Mouse (Mus musculus) retina, adult 2 months (tissue): ENCODE measurements around the gene Clmn.
A peak's percentile ranks its signal among the peaks of the same experiment; 100 is the strongest.
"Not testable (repeated sequence)": the region's sequence is repeated elsewhere in the genome, so short reads cannot be mapped to it uniquely, and the experiment has no call there.

ENCODE experiments used
- DNase-seq: peaks from one replicate; pipeline ENCODE4 v3.0.0-alpha.2; 2012; ENCODE audit warnings: low read depth, low spot score

The Clmn gene

DNA sequence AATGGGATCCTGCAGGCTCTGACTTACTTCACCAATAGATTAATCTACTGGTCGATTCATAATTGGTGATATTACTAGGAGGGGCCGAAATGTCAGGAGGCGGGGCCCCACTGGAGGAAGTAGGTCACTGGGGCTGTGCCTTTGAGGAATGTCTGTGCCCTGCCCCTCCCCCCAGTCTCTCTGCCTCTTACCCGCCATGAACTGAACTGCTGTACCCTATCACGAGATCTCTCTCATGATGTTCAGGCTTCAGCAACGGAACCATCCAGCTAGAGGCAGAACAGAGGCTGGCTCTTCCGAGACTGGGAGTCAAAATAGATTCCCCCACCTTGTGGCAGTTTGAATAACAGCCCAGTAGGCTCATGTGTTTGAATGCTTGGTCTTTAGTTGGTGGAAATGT lies 106.8 kb downstream of the Clmn start:
- no peak for DNase-seq

DNA sequence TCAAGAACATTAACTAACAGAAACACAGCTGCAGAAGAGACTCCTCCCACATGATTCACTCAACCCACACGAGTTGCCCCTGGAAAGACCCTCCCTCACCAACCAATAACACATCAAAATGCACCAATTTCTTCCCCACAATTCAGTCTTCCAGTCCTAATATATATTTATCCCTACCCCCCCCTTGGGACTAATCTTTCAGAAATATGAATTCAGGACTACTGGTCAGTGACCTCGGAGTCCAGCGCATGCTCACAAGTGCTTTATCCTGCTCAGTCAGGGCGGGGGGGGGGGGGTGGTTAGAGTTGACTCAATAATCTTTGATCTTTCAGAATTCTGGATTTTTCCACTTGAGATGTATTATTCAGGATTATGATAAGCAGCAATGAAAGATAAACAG lies 111.2 kb downstream of the Clmn start:
- DNase-seq: no peak

DNA sequence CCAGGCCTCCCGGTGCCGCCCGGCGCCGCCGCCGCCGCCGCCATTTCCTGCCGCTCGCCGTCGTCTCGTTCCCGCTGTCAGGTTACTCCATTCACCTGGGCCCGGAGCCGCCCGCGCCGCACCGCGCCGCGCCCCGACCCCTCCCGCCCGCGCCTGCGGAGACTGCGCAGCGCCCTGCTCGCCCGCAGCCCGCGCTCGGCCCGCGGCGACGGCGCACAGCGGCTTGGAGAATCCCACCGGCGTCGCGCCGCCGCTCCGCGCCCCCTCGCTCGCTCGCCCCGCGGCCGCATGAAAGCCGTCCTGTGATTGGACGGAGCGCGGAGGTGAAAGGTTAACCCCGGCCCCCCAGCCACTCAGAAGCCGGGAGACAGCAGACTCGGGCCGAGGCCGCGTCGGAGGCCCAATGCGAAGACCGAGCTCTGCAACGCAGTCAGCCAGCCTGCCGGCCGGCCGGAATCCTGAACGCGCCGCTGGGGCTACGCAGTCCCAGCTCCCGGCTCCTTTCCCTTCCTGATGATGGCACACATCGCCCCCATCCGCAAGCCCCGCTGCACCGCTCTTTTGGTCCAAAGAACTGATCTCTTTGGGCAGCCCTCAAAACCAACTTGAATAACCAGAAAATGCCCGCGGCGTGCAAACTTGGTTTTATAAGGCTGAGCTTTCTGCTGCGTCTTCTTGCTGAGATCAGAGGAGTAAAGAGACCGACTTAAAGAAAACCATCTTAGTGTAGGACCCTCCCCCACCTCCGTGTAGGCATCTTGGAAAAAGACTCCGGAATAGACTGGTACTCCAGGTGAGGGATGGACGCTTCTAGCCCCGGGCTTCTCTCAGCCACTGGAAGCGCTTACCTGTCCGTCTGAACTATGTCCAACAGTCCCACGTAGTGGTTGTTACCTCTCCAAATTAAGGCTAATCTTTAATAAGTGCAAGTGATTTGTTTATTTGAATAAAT lies 112.8 kb downstream of the Clmn start, which contains the start of gene Dicer1:
Gene Dicer1 (minus strand): TSS at position 139 of the 952 bp plus-strand sequence.
- DNase-seq: peak; percentile 95

DNA sequence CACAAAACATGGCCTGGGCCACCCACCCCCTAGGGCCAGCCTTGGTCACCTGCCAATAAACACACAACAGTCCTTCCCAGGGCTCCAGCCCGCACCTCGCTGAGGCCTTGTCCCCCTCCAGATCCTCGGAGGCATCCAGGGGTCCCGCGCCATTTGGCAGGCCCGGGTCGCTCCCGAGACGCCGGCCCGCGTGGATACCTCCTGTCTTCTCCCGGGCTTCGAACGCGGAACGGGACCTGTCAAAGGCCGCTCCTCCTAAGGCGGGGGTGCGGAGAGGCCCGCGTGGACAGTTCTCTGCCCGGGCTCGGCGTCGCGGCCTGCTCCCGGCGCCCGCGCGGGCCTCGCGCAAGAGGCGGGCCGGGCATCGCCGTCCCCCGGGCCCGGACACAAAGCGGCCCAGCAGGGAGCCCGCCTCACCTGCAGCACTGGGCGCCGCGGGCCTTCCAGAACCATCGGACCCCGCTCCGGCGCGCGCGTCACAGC lies 113.5 kb downstream of the Clmn start:
- DNase-seq: peak; percentile 20

DNA sequence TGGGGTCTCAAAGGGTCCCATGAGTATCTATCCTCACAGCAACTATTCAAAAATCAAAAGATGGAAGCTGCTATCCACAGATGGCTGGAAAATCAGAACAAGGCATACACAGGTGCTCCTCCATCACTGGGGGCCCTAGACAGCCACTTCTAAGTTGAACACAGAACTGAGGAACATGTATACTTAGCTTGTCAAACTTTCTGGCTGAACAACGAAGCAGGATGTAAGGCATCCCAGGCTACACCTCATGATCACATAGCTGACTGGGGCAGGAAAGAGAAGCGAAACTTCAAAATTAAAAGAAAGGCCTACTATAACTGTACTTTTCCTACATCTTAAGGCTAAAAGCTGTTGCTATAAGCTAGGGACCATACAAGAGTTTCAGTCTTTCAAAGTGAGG lies 115.9 kb downstream of the Clmn start:
- DNase-seq: no peak

DNA sequence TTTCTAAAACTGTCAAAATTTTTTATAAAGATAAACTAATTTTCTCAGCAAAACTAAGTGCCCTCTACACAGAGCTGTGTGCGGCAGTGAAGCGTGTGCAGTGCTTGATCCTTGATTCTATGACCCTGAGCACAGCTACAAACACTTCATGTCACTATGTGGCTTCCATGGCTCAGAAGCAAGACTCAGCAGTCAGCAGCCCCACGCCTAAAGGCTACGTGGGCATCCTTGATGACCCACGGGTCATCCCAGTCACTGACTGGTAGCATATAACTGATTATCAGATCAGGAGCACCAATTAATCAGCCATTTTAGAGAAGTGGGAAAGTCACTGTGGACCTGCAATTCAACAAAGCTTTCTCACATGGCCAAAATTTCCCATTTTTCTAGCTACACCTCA lies 117.6 kb downstream of the Clmn start:
- no peak for DNase-seq

DNA sequence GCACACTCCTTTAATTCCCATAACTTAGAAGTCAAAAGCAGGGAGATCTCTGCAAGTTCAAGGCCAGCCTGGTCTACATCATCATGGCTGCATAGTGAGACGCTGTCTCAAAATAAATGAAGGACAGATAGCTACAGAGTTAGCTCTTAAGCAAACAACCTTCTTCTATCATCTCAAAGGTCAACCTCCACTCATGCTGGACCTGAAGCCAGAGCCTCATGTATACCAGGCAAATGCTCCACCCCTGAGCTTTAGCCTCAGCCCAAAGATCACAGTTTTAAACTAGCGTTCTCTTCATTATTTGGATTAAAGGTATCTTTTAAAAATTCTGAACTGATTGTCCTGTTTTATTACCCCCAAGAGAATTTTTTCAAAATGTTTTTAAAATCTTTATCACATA lies 118.3 kb downstream of the Clmn start:
- no peak for DNase-seq

DNA sequence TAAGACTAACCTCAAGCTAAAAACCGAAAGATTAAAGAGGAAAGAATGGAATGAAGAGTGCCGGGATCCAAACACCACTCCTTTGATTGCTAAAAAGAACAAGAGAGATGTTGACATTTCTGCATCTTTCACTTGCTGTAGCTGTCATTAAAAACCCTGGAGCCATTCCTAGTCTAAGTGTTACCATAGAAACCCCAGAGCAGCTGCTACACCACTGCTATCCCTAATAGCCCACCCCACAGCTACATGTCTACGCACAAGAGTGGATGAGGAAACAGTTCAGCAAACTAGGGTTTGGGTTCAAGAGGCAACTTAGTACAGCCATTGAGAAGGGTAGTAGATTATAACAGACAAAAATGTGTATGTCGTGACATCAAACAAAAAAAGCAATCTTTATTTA lies 121.2 kb downstream of the Clmn start:
- DNase-seq: no peak

DNA sequence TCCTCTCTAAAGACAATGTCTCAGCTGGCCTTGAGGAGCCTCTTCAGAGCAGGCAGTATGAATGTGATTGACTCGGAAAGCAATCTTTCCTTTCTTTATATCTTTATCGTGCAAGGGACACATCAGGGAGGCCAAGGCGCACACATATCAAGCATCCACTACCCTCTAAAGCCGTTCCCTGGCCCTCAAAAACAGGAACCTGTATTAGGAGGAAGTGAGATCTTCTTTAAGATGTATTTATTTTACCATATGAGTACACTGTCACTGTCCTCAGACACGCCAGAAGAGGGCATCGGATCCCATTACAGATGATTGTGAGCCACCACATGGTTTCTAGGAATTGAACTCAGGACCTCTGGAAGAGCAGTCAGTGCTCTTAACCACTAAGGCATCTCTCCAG lies 122.6 kb downstream of the Clmn start:
- DNase-seq: no peak

DNA sequence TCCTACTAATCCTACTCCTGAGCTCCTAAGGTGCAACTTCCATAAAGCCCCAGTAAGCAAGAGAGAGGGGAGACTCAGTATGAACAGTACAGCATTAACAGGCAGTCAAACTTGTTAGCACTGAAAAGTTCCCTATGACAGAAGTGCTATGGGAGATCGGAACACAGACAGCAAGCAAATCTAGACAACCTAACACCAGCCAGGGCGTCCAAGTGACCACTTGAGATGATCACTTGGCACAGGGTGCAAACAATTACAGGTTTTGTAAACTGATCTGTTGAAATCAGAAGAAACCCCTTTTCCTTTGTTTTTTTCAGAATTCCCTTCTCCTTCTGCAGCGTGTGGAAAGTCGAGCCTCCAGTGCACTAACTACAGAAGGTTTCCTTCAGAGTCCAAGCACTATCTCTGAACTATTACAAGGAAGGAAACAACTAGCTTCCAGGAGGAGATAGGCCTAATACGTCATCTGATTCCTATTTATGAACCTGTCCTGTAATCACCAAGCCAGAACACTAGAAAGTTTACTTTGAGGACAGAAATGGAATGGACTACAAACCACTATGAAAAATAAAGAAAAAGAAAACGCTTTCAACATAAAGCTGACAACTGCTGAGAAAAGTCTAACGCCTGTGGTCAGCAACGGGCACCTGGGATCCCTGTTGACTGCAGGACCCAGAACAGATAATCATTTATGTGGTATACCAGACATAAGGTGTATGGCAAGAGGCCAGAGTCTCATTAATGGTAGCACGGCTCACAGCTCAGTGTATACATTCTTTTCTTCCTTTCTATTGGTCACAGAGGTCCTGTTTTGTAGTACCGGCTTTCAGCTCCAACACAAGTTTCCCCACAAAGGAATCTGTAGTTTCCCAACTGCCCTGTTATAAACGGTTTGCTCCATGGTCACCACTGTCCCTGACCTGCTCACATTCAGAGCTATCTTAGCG lies 123.8 kb downstream of the Clmn start:
- no peak for DNase-seq

DNA sequence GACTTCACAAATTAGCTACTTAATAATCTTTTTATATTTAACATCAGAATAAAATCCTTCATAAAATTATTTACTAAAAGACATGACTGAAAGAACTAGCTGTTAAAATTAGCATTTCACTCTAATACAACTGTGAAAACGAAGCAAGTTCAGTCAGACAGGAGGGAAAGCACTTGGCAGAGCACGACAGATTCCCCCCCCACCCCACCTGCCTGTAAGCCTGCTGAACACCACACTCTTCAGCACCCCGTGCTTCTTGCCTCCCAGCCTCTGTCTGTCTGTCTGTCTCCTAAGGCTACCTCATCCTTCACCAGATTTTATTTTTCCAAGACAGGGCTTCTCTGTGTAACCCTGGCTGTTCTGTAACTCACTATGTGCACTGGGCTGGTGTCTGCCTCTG lies 125.9 kb downstream of the Clmn start:
- no peak for DNase-seq

DNA sequence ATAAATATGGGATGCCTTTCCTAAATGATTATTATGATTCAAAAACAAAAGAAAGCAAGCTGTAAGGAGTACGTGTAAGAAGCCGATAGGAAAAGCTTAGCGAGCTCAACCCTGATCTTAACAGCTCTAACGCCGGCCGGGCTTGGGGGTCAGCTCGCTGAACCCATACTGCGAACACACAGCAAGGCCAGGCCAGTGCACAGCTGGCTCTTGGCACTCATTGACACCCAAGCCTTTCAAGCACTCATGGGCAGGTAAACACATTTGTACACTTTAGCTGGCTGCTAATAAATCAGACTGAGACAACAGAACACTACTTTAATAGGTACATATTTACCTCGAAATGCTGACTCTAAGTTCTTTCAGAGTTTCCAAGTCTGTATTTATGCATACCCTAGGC lies 126.4 kb downstream of the Clmn start:
- DNase-seq: no peak

DNA sequence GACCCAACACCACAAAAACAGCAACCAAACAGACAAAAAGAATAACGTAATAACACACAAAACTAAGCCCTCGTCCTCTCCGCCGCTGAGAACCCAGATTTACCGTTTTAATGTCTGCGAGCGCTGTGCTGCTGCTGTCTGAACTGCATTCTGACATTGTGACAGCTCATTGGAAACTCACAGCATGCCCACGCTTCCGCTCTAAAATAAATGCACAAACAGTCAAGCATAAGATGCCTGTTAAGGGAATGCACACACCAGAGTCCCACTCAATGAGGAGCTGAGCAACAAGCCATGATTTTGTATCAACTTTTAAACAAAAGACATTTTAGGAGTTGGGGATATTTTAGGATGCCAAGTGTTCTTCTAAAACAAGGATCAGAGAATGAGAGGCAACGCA lies 127.2 kb downstream of the Clmn start:
- no peak for DNase-seq

DNA sequence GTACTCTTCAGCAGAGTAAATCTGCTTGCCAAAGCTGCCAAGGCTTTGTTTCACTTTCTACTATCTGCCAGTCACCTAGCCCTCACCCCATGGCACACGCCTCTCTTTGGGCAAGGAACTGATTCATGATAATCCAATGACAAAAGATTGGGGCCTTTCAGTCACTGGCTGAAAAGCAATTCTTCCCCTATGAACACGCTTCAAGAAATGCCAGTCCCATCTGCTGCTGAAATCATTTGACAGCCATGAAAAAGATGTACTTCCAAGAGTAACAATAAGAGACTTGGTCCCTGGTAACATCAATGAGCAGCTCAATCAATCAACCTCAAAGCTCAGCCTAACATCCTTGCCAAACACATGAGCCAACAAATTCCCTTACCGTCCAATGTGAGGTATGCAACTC lies 128.9 kb downstream of the Clmn start:
- no peak for DNase-seq

DNA sequence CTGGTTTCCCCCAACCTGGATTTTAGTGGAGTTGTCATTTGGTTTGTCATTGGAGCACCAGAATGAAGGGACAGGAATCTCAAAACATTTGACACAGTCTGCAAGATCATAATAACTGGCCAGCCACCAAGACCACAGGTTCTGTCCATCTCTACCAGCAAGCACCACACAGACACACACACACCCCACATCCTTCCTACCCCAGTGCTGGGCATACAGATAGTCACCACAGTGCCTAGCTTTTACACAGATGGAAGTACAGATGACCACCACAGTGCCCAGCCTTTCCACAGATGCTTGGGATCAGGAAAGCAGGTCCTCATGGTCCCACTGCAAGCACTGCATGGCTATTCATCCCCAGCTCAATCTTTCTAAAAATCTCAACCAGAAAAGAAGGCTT lies 131.7 kb downstream of the Clmn start:
- DNase-seq: no peak

DNA sequence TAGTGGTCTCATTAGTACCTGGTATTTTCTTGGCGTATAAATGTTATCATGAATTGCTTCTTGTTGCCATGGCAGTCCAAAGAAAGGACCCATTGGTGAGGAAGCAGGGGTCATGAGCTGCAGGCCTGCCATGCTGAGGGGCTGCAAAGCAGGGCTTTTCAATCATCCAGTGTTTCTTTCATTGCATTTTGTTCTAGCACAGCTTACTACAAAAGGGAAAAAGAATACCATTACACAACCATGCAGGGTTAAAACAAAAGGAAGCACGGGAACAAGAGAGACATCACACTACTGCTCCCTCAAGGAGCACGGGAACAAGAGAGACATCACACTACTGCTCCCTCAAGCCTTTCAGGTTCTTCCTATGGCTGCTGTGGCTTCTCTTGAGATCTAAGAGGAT lies 133.1 kb downstream of the Clmn start:
- no peak for DNase-seq

DNA sequence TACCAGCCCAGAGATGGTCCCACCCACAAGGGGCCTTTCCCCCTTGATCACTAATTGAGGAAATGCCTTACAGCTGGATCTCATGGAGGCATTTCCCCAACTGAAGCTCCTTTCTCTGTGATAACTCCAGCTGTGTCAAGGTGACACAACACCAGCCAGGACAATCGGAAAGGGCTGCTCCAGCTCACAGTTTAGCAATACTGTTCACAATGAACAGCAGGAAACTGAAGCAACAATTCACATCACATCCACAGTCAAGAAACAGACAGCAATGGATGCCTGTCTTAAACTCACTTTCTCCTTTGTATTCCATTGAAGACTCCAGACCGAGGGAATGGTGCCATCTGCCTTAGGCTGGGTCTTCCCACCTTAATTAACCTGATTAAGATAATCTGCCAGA lies 138.4 kb downstream of the Clmn start:
- DNase-seq: not testable (repeated sequence)

DNA sequence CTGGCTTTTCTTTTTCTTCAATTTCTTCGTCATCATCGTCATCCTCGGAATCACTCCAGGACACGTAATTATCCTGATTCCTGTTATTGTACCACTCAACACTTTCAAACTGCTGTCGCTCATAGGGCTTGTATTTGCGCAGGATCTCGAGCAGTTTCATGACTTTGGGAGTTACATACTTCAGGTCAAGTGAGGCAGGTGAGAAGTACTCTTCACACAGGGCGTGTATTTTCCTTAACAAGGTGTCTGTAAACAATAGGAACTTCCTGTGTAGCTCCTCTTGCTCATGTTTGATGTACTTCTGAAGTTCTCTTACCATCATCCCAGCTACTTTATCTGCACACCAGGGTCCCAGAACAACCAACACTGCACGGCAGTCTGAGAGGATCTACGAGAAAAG lies 142.8 kb downstream of the Clmn start:
- DNase-seq: no peak

DNA sequence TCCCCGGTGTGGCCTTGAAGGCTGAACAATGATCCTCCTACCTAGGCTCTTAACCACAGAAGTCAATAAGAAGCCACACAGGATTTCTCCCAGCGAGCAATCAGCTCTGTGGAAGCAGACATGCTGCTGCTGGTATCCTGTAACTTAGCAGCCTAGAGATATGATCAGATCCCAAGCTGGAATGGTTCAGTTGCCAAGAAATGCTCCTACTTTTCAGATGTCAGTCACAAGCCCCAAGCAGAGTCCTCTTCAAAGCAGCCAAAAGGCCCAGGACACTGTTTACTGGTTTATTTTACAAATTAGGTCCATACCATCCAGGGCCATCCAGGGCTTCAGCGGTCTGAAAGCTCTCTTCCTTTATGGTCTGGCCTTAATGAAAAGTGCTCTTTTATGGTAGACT lies 143.9 kb downstream of the Clmn start:
- DNase-seq: no peak

DNA sequence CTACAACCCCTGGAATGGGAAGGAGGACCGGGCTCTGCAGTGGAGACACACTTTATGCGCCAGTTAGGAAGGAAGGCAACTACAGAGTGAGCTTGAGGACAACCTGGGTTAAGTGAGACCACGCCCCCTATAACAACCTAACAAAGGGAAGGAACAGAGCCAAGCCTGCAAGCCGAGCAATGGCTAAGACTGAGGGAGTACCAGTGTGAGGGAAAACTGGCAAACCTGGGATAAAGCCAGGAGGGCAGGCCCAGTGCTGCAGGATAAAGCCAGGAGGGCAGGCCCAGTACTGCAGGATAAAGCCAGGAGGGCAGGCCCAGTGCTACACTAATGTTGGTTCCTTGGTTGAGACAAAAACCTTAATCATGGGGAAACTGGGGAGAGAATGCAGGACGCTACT lies 145.9 kb downstream of the Clmn start:
- no peak for DNase-seq

DNA sequence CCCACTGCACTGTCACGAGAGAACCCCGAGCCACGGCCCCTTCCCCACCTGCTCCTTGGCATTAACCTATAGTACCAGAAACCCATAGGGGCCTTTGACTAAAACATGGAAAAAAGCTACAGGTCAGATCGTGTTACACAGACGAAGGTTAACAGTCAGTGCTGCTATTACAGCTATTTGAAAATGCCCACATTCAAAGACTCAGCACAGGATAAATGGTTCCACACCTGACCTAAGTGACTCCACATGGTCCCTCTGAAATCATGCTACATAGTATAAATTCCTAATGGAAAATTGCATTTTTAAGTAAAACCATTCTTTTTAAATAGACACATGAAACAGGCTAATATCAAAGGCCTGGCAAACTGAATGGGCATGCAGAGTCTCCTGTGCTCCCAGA lies 148.5 kb downstream of the Clmn start:
- DNase-seq: no peak

DNA sequence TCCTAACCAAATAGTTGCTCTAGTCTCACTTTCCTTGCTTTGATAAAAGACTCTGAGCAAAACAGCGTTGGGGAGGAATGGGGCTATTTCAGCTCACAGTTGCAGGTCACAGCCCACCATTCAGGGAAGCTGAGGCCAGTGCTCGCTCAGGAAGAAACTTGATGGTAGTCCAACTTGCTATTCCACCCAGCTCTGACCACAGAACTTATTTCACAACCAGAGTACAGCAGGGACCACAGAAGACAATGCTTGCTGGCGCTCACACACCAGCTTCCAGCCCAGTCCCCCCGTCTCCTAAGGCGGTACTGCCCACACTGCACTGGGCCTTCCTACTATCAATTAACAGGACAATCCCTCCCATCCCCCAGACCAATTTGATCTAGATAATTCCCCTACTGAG lies 149.4 kb downstream of the Clmn start:
- no peak for DNase-seq
